Mouse (Mus musculus) WW6 (cell line): Measurements from ENCODE around the gene Zfp385c.
"Not testable (repeated sequence)": the region's sequence is repeated elsewhere in the genome, so short reads cannot be mapped to it uniquely, and the experiment has no call there.

ENCODE experiments used
- DNase-seq: peaks from one replicate; pipeline ENCODE4 v3.0.0-alpha.2; 2013; ENCODE audit warnings: low read depth, low spot score

Gene Zfp385c

GRCm38 (mm10) chr11:100690389-100690788 lies 1.9 kb downstream of the Zfp385c start:
- no peak for DNase-seq

GRCm38 (mm10) chr11:100688443-100688842 lies 3.8 kb downstream of the Zfp385c start:
- no peak for DNase-seq

GRCm38 (mm10) chr11:100687265-100687664 lies 5.0 kb downstream of the Zfp385c start:
- DNase-seq = no peak

GRCm38 (mm10) chr11:100685371-100685770 lies 6.9 kb downstream of the Zfp385c start:
- no peak for DNase-seq

- no peak for DNase-seq
Measured at GRCm38 (mm10) chr11:100684084-100684483, 8.2 kb downstream of the Zfp385c start.

- DNase-seq = no peak
Measured at GRCm38 (mm10) chr11:100682526-100682925, 9.7 kb downstream of the Zfp385c start.

- DNase-seq = no peak
Measured at GRCm38 (mm10) chr11:100681826-100682225, 10.4 kb downstream of the Zfp385c start.

GRCm38 (mm10) chr11:100677810-100678209 lies 14.4 kb downstream of the Zfp385c start:
- DNase-seq = no peak

GRCm38 (mm10) chr11:100673169-100673568 lies 19.1 kb downstream of the Zfp385c start:
- peak; percentile 48 for DNase-seq

GRCm38 (mm10) chr11:100671956-100672355 lies 20.3 kb downstream of the Zfp385c start:
- no peak for DNase-seq

GRCm38 (mm10) chr11:100671049-100671448 lies 21.2 kb downstream of the Zfp385c start:
- DNase-seq = no peak

GRCm38 (mm10) chr11:100659806-100660205 lies 32.4 kb downstream of the Zfp385c start:
- DNase-seq = no peak

GRCm38 (mm10) chr11:100656458-100656857 lies 35.8 kb downstream of the Zfp385c start:
- DNase-seq = no peak

- not testable (repeated sequence) for DNase-seq
Measured at GRCm38 (mm10) chr11:100655589-100655988, 36.7 kb downstream of the Zfp385c start.

- DNase-seq = no peak
Measured at GRCm38 (mm10) chr11:100651748-100652147, 40.5 kb downstream of the Zfp385c start.

- no peak for DNase-seq
Measured at GRCm38 (mm10) chr11:100651205-100651604, 41.0 kb downstream of the Zfp385c start.

GRCm38 (mm10) chr11:100648405-100648804 lies 43.9 kb downstream of the Zfp385c start:
- DNase-seq = no peak

- DNase-seq = peak; percentile 83
Measured at GRCm38 (mm10) chr11:100646265-100646664, 46.0 kb downstream of the Zfp385c start.

- DNase-seq = no peak
Measured at GRCm38 (mm10) chr11:100643612-100644575, 48.4 kb downstream of the Zfp385c start.

GRCm38 (mm10) chr11:100640159-100640906 lies 51.9 kb downstream of the Zfp385c start:
- peak; percentile 85 for DNase-seq

- DNase-seq = no peak
Measured at GRCm38 (mm10) chr11:100634530-100634929, 57.7 kb downstream of the Zfp385c start.

- DNase-seq = no peak
Measured at GRCm38 (mm10) chr11:100628862-100629352, 63.3 kb downstream of the Zfp385c start.
